Mouse (Mus musculus): ENCODE data around the gene Adgrv1. TPM values are rescaled to one million over a fixed set of nuclear protein-coding genes. Genes with fewer than 3 reads are reported as not detected.
A peak's percentile ranks its signal among the peaks of the same experiment; 100 is the strongest.

Gene Adgrv1
- total RNA-seq, 2 experiments from 2014 or later, result 2.9 to 3.2 TPM

DNA sequence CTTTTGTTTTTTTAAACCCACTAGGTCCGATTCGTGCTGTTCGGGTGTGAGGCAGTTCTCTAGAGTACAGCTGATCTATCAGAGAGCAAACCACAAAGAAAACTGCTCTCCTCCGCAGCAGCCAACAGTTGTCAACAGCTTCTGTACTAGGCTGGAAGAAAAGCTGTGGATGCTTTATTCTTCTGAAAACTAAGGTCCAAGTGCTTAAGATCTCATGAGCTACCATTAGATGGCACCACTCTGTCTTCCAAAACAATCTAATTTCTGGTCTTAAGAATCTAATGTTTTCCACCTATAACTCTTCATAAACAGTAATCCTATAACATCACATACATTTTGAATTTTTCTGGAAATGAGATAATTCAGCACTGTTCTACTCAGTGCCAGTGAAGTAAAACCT is 22.6 kb downstream of the Adgrv1 start:
- no peak for DNase-seq

DNA sequence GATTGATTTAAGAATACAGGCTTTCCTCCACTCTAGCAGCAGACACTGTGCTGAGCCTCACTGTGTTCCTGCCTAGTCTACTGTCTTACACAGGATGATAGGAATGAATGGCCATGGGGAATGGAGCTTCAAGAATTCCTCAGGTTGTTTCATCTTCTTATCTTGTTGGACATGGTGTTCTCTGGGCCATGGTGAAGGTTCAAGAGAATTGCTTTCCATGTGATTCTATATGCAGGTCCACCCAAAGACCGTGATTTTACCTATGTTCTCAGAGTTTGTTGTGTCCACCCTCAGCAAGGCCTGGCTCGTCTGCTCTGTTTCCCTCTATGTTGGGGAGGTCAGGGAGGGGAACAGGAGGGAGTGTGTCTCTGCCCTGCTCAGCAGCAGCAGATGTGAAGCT is 26.0 kb downstream of the Adgrv1 start:
- DNase-seq, result no peak

DNA sequence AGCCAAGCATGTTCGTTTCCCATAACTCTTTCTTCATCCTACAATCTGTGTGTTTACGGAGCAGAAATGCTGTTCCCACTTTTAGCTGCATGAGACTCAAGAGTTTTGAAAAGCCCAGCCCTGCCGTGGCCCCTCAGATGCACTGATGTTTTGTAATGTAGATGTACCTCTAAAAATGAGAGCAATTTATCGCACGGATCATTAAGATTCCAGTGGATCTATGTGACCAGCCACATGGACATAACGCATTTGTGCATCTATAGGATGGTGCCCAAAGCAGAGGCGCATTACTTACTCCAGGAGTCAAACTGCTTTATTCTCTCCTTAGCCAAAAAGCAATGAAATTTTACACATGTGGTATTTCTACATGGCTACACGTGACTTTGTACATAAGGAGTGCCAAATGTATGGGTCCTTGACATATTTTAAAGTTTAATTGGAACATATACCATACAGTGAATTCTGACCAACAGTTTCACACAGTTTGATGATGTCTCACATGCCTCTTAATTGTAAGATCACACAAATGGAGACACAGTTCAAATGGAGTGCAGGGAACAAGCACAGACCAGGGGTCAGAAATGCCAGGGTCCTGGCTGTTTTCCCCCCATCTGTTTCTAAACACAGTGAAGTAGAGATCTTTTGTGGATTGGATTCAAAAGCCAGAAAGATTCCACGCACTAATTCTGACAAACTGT is 35.9 kb downstream of the Adgrv1 start:
- DNase-seq, result no peak

DNA sequence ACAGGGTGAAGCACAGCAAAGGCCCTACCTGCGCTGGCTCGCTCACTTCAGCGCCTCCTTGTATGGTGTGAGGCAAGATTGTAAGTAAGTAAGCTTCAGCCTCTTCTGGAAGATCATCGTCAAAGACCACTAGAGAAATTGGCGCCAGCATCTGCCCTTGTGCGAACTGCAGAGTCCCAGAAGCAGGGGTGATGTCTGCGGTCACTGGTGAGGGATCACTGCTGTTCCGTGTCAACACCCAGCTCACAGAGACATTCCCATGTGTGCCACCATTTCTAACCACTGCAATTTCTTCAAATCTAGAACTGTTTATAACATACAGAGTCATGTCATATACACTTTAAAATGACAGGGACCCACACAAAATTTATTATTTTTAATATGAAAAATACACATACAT is 54.3 kb downstream of the Adgrv1 start:
- no peak for DNase-seq

DNA sequence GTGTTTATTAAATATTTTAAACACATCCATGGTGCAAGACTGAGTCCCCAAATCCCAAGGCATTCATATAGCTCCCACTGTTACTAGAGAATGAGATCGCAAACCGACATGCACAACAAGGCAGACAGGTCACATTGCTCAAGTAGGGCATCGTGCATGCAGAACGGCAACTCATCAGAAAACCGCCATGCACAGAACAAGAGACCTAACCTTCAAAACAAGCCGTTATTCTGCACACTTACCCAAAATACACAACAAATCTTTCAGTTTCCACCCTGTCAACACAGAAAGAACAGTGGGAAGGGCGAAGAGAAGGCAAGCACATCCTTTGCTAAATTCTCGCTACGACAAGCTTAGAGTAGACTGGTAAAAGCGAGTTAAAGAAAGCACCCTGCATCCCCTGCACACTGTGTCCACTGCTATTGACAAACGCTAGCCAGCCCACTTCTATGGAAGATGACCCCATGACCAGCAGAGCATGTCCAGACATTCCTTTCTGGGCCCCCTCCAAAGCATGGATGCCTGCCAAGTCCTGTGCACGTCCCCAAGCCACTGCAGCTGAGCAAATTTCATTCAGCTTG is 62.6 kb downstream of the Adgrv1 start:
- DNase-seq, result peak in 1 of 2 experiments; percentile 1

DNA sequence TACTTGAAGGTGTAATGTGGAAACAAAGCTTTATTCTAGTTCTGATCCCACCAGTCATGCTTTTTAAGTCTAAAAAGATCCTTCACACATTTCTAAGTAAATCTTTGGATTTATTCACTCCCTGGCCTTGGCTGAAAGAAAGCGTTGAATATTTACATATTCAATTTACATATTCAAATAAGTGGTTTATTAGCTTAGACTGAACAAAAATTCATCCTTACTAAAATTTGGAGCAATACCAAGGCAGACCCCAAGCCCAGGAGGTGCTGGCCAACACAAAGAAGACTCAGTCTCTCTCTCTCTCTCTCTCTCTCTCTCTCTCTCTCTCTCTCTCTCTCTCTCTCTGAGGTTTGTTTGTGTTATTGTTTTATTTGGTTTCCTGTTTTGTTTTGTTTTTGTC is 82.9 kb downstream of the Adgrv1 start:
- no peak for DNase-seq

DNA sequence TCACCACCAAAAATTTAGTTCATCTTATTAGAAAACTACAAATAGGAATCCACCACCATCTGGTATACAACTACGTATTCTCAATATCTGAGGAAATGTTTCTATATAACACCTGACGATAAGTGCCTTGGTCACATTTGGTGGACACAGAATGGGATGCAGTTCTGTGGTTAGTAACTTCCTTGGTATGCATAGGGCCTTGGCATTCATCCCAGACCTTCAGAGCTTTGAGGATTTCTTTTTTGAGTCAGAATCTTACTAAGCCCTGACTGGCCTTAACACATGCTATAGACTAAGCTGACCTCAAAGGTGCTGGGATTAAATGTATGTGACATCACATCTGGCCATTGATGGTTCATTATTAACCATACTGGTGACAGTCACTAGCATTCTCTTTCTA is 98.0 kb downstream of the Adgrv1 start:
- DNase-seq, result no peak

DNA sequence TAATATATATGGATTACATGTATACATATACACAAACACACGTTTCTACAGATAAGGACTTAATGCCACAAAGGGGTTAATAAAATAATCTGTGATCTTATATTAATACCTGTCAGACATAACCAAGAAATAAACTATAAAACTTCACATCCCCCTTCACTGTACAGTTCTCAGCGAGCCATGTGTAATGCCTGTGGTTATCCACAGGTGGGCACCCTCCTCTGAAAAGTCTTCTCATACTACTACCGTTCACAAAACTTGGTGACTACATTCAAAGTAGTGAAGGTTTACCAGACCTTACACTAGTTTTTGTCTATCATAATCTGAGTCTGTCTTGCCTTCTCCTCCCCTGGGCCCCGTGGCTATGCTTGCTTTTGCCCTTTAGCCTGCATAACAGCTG is 106.3 kb downstream of the Adgrv1 start:
- DNase-seq, result no peak

DNA sequence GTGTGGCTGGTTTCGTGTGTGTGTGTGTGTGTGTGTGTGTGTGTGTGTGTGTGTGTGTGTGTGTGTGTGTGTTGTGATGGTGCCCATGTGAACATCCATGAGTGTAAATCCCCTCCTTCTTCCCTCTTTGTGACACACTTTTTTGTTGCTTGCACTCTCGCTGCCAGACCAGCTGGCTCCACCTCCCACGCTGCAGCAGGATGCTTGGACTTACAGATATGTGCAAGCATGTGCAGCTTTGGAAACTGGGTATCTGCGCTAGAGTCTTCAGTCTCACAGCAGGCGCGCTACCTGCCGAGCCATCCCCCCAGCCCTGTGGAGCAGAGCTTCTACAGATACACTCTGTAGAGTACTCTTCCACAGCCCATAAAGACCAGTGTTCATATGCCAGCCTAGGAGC is 122.8 kb downstream of the Adgrv1 start:
- DNase-seq, result peak; percentile 48 to 54

DNA sequence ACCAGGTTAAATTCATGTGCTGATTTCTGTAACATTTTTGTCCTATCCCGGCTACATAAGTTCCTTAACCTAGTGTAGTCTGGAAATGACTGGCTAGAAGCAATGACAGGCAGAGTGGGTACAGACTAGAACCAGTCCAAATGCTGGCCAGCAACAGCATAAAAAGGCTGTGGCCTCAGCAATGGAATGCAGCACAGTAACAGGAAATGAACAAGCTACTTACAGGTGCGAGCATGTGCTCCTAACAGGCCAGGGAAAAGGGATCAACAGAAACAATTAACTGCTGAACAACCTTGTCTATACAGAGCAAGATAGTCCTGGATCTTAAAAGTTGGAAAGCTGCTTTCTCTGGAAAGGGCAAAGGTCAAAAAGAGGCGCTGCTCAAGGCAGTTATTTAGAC is 135.9 kb downstream of the Adgrv1 start:
- no peak for DNase-seq

DNA sequence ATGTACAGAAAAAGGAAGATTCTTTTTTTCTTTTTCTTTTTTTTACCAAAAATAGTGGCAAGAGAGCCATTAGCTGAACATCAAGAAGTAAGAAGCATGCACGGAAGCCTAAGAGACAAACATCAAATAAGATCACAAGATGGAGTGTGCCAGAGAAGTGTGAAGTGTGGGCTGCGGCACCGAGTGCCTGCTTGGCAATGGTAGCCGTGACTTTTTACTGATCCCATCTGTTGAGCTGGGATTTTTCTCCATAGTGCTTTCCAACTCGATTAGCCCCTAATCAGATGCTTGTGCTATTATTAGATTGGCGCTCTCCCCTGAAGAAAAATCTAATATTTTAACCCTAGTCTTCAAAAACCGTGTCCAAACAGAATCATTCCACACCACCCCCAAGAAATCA is 141.0 kb downstream of the Adgrv1 start:
- DNase-seq, result peak; percentile 22 to 37

DNA sequence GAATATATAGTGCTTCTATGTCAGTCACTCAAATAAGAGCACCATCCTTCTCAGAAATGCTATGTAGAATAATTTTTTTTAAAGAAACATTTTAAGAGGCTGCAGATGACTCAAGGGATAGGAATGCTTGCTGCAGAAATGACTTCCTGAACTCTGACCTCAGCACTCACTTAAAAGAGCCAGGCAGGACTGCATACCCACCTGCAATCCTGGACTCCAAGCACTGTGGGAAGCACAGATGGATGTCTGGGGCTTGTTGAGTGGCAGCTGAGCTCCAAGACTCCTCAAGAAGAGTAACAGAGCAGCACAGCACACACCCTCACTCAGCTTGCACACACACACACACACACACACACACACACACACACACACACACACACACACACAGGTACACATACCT is 146.0 kb downstream of the Adgrv1 start:
- no peak for DNase-seq

DNA sequence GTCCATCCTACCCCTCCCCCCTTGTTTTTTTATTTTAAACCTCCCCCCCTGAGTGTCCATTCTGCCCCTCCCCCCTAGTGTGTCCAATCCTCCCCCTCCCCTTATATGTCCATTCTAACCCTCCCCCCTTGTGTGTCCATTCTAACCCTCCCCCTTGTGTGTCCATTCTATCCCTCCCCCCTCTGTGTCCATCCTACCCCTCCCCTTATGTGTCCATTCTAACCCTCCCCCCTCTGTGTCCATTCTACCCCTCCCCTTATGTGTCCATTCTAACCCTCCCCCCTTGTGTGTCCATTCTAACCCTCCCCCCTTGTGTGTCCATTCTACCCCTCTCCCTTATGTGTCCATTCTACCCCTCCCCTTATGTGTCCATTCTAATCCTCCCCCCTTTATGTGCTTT is 159.2 kb downstream of the Adgrv1 start:
- no peak for DNase-seq

DNA sequence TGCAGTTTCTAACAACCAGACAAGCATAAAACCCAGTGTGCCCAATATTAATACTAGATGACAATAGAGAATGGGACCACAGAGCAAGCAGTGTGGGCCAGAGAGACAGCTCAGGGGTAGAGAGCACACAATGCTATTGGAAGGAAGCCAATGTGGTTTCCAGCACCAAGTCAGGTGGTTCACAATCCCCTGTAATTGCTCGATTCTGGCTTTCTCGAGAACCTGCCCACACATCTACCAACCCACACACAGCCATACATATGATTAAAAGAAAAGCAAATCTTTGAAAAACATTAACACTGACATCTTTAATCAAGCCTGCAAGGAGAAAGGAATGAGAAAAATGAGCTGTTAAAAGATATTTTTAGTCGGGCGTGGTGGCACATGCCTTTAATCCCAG is 166.3 kb downstream of the Adgrv1 start:
- DNase-seq, result no peak

DNA sequence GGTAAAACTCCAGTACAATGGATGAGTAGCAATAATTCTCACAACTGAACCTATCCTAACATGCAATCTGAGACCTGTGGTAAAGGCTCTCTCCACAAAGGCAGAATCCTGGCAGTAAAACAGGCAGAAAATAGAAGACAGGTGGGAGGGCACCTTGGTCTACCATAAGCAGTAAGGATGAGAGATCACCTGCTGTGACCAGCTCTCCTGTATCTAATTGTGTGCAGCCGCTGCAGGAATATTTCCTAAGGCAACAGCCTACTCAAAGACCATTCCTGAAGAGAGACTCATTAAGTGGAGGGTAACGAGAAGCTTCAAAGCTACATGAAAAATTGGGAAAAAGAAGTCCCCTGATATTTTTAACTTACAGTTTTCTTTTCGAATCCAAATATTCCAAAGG is 167.2 kb downstream of the Adgrv1 start:
- no peak for DNase-seq

DNA sequence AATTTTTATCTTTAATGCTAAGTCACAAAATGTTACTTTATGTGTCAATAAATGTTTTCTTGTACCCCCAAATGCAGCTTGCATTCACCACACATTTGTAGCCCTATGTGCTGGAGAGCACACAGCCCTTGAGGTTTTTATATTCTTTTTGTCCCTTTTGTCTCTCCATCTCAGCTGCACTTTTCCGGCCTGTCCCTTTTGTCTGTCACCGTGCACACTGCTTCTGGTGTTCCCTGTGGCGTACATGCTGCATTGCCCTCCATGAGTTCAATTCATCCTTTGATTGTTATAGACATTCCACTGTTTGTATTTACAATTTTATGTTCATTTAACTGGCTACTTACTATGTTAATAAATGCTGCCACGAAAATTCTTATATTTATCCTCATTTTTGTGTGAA is 183.3 kb downstream of the Adgrv1 start:
- DNase-seq, result no peak

DNA sequence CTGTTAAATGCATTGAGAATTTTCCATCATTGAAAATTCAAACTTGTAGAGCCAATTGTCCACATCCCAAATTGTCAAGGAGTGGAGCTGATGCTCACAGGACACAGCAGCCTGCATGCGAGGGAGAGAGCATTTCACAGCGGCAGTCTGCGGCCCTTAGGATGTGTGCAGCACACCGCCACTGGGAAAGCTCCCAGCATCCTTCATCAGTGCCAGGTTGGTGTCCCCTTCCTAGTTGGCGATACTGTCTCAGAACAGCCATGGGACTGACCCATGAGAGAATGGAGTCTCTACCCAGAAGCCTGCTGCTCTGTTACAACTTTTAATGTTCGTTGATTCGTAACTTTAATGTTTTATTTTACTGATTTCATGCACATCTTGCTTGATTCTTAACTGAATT is 183.8 kb downstream of the Adgrv1 start:
- DNase-seq, result no peak

DNA sequence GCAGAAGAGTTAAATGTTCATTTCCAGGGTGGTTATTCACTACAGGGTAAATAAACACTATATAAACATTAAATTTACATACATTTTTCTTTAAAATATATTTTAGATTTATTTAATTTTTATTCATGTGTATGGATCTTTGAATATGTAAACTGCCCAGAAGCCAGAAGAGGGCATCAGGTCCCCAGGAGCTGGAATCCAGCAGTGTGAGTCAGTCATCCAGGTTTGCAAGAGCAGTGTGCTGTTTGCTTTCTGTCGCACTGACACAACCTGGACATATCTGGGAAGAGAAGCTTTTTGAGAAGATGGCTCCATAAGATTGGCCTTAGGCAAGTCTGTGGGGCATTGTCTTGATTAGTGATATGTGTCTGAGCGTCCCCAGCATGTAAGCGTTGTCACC is 191.5 kb downstream of the Adgrv1 start:
- no peak for DNase-seq

DNA sequence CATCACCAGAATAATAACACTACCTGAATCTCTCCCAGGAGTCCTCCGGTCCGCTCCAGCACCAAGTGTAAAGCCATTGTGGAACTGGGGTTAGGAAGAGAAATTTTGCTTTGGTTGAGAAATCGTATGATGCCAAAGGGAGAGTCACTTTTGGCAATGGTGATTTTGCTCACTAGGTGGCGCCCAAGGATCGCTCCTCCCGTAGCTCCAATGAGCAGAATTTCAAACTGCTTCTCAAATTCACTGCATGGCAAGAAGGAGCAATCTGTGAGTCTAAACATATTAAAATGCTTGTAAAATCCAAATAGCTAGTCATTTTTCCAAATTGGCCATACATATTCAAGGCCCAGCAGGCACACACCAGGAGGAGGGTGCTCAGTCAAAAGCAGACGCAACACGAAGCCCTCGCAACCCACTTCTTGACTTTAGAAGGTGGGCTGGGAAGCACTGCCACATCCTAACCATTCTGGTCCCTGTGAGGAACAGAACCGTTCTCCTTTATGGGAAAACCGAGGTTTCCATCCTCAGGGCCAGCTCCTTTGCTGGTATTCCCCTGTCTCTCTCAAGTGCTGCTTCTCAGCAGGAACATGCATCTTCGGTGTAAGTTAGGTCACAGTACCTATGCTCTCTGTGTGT is 193.4 kb downstream of the Adgrv1 start:
- peak; percentile 71 to 78 for DNase-seq

DNA sequence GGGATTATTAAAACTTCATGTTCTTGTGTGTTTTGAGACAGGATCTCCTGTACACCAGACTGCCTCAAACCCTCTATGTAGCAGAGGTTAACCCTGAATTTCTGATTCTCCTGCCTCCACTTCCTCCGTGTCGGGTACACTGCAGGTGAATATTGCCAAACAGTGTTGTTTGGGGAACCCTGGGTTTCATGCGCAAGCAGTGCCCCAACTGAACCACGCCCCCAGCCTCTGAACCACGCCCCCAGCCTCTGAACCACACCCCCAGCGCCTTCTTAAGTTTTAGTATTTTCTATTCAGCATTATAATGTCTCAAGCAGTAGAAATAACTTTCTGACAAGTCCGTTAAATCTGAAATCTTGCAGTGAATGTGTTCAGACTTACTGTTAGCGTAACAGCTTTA is 195.9 kb downstream of the Adgrv1 start:
- DNase-seq, result no peak

DNA sequence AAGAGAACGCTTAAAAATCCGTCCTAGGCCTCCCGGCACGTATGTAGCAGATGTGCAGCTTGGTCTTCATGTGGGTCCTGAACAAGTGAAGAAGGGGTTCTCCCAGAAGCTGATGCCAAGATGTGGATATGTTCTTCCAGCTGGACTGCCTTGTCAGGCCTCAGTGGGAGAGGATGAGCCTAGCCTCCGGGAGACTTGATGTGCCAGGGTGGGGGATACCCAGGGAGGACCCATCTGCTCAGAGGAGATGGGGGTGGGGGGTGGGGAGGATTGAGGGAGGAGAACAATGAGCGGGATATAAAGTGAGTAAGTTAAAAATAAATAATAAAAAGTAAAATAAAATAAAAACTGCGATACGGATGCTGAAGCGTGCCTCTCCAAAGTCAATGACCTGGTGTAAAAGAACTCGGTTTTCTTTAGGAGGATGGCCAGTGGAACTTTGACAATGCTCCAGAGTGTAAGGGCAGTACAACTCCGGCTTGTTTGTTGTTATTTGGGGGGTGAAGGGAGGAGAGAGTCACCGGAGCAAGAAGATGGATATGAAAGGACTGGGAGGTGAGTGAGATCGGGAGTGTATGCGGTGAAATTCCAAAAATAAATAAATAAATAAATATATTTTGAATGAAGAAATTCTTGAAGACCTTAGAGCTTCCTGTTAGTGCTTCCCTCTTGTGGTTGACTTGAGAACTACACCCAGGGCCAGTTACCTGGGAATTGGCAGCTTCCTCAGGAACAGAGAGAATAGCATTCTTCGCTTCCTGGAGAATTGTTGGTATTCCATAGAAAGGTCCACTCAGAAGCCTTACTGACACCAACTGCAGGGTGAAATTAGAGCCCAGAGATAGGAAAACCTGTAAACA is 205.8 kb downstream of the Adgrv1 start:
- no peak for DNase-seq

DNA sequence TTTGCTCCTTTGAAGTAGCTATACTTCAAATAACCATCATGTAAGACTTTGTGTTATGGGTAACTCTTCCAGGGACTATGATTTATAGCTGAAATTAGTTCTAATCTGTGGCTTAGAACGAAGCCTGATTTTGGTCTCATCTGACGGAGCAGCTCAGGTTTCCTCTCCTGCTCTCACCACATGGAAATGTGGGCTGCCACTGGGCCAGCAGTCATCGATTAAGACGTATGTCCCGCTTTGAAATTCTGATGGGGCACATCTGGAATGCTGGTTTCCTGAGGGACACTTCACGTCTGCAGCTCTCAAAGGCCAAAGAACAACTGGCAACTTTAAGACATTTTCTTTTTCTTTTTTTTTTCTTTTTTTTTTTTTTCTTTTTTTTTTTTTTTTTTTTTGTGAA is 207.8 kb downstream of the Adgrv1 start:
- DNase-seq, result no peak

DNA sequence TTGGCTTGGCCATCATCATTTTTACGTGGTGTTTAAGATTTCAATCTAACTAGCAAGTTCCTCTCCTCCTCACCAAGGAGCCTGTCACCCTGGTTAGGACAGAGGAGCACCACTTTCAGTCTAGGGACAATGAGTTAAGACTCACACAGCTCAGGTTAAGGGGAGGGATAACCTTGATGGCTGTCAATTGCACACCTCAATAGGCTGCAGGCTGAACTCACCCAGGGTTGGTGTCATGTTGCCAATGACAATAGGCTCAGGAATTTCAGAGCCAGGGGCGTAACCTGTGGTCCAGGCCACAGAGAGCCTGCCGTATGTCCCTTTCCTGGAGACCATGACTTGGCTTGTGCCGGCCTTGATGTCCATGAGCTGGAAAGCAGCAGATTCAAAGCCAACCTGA is 209.0 kb downstream of the Adgrv1 start:
- no peak for DNase-seq
